Mouse (Mus musculus): ENCODE measurements around the gene Rbms3. TPM values are rescaled to one million over a fixed set of nuclear protein-coding genes. Genes with fewer than 3 reads are reported as not detected.

Gene Rbms3
- total and polyA plus RNA-seq, 3 experiments: not detected

- peaks cover 80% of the 10 kb centered on the region for H3K9me3 ChIP-seq (replicated peaks; ENCODE audit: low read length)
- H3K4me3 ChIP-seq (replicated peaks in 1 of 3; ENCODE audit: low read depth in 2 of 3, low read length in 2 of 3, poor library complexity in 1 of 3): no peak overlapping the region
- no peaks in the 10 kb centered on the region for H3K4me1 ChIP-seq (ENCODE audit: control insufficient read depth in 1 of 2, insufficient read depth in 2 of 2)
- H3K36me3 ChIP-seq (replicated peaks in 1 of 2; ENCODE audit: control insufficient read depth in 1 of 2, insufficient read depth in 1 of 2, low read length in 1 of 2): no peaks in the 10 kb centered on the region
- in situ Hi-C loops (cut with MboI; ENCODE audit: low pct_ligation_motif_present, low pct_unique_long_range_greater_than_20kb, low sequenced_read_pairs): no loop called here
- H3K4me2 ChIP-seq (ENCODE audit: insufficient read depth, low read depth, poor library complexity, severe bottlenecking): no peak overlapping the region
- H3K27me3 ChIP-seq (replicated peaks): no peaks in the 10 kb centered on the region
- no peak for TF ChIP-seq USF1 (IDR thresholded peaks at IDR 0.05; ENCODE audit: low read depth, low read length)
- TF ChIP-seq CHD1 (IDR thresholded peaks at IDR 0.05; ENCODE audit: low read depth, low read length): no peak
- TF ChIP-seq JUN (IDR thresholded peaks at IDR 0.05; ENCODE audit: insufficient read depth, low read depth, low read length): no peak
- no peak for TF ChIP-seq IRF4 (IDR thresholded peaks at IDR 0.05; ENCODE audit: low read depth, low read length)
- TF ChIP-seq MAFK (IDR thresholded peaks at IDR 0.05; ENCODE audit: insufficient replicate concordance, low read length): no peak
- TF ChIP-seq ELF1 (IDR thresholded peaks at IDR 0.05; ENCODE audit: low read depth, low read length): no peak
- TF ChIP-seq ZMIZ1 (IDR thresholded peaks at IDR 0.05; ENCODE audit: low read depth, low read length): no peak
- TF ChIP-seq MAX (IDR thresholded peaks at IDR 0.05; ENCODE audit: low read length): no peak
- TF ChIP-seq SMC3 (IDR thresholded peaks at IDR 0.05; ENCODE audit: low read depth, low read length): no peak
- TF ChIP-seq HCFC1 (IDR thresholded peaks at IDR 0.05; ENCODE audit: low read depth, low read length): no peak
- dilution Hi-C loops (cut with MboI; ENCODE audit: extremely low pct_ligation_motif_present, extremely low pct_unique_long_range_greater_than_20kb, low sequenced_read_pairs): no loop called here
- H3K27ac ChIP-seq (ENCODE audit: insufficient read depth, low read depth): no peak overlapping the region
- no peaks in the 10 kb centered on the region for H3K79me2 ChIP-seq (replicated peaks; ENCODE audit: control insufficient read depth, extremely low read depth, insufficient read depth, poor library complexity, severe bottlenecking)
- H3K9ac ChIP-seq (ENCODE audit: insufficient read depth, low read depth): no peak overlapping the region
- DNase-seq (ENCODE audit: extremely low read depth): no peak
Observed at GRCm38 (mm10) chr9:117566293-117566692, 63.4 kb downstream of the Rbms3 start.

- Histone ChIP-seq H3K4me1 (ENCODE audit: control insufficient read depth in 1 of 2, insufficient read depth in 2 of 2) (no peaks in the 10 kb centered on the region), H3K4me3 (replicated peaks in 1 of 3; ENCODE audit: low read depth in 2 of 3, low read length in 2 of 3, poor library complexity in 1 of 3) (no peak overlapping the region), H3K36me3 (replicated peaks in 1 of 2; ENCODE audit: control insufficient read depth in 1 of 2, insufficient read depth in 1 of 2, low read length in 1 of 2) (no peaks in the 10 kb centered on the region), H3K27ac (ENCODE audit: insufficient read depth, low read depth) (no peak overlapping the region), H3K4me2 (ENCODE audit: insufficient read depth, low read depth, poor library complexity, severe bottlenecking) (no peak overlapping the region), H3K9me3 (replicated peaks; ENCODE audit: low read length) (peaks cover 68% of the 10 kb centered on the region), H3K79me2 (replicated peaks; ENCODE audit: control insufficient read depth, extremely low read depth, insufficient read depth, poor library complexity, severe bottlenecking) (no peaks in the 10 kb centered on the region), H3K9ac (ENCODE audit: insufficient read depth, low read depth) (no peak overlapping the region), H3K27me3 (replicated peaks) (no peaks in the 10 kb centered on the region)
- in situ Hi-C loops (cut with MboI; ENCODE audit: low pct_ligation_motif_present, low pct_unique_long_range_greater_than_20kb, low sequenced_read_pairs) (no loop called here), dilution Hi-C loops (cut with MboI; ENCODE audit: extremely low pct_ligation_motif_present, extremely low pct_unique_long_range_greater_than_20kb, low sequenced_read_pairs) (no loop called here)
- TF ChIP-seq TCF12 (IDR thresholded peaks at IDR 0.05; ENCODE audit: low read depth, low read length) (no peak), USF2 (conservative IDR thresholded peaks at IDR 0.05; ENCODE audit: low read depth, low read length) (no peak), UBTF (IDR thresholded peaks at IDR 0.05; ENCODE audit: low read depth, low read length) (no peak), NELFE (IDR thresholded peaks at IDR 0.05; ENCODE audit: low read depth, low read length) (no peak), EP300 (IDR thresholded peaks at IDR 0.05; ENCODE audit: low read length) (no peak), USF1 (IDR thresholded peaks at IDR 0.05; ENCODE audit: low read depth, low read length) (no peak), IRF4 (IDR thresholded peaks at IDR 0.05; ENCODE audit: low read depth, low read length) (no peak), TBP (conservative IDR thresholded peaks at IDR 0.05; ENCODE audit: low read depth, low read length) (no peak), POLR2A (IDR thresholded peaks at IDR 0.05; ENCODE audit: low read depth, low read length) (no peak), JUN (IDR thresholded peaks at IDR 0.05; ENCODE audit: insufficient read depth, low read depth, low read length) (no peak), ZKSCAN1 (IDR thresholded peaks at IDR 0.05; ENCODE audit: borderline replicate concordance, low read depth, low read length) (no peak), MAFK (IDR thresholded peaks at IDR 0.05; ENCODE audit: insufficient replicate concordance, low read length) (no peak), SIN3A (IDR thresholded peaks at IDR 0.05; ENCODE audit: low read length) (no peak), ELF1 (IDR thresholded peaks at IDR 0.05; ENCODE audit: low read depth, low read length) (no peak), CTCF (conservative IDR thresholded peaks at IDR 0.05 in 1 of 2, IDR thresholded peaks at IDR 0.05 in 1 of 2; ENCODE audit: low read depth in 2 of 2, low read length in 2 of 2) (no peak), MAX (IDR thresholded peaks at IDR 0.05; ENCODE audit: low read length) (no peak), CHD2 (IDR thresholded peaks at IDR 0.05; ENCODE audit: low read length) (no peak), RCOR1 (conservative IDR thresholded peaks at IDR 0.05; ENCODE audit: low read depth, low read length) (no peak), KAT2A (IDR thresholded peaks at IDR 0.05; ENCODE audit: insufficient replicate concordance, low read length) (no peak)
- no peak for DNase-seq (ENCODE audit: extremely low read depth)
Observed at GRCm38 (mm10) chr9:117558562-117558961, 71.2 kb downstream of the Rbms3 start.
